Mouse (Mus musculus) erythroblast, embryonic 14.5 days (primary cell): ENCODE data around the gene Olfr455.

Experiments
- GATA1 ChIP-seq: IDR thresholded peaks from 2 replicates; pipeline ENCODE4 v1.6.1; 2012; ENCODE audit warnings: low read length, inconsistent platforms, mixed read lengths
- TAL1 ChIP-seq: IDR thresholded peaks from 3 replicates; pipeline ENCODE4 v1.6.1; 2012; ENCODE audit warnings: low read length, inconsistent platforms, mixed read lengths

- TF ChIP-seq TAL1 (no peak), GATA1 (no peak)
Measured at GRCm38 (mm10) chr6:42545451-42545885, 1.9 kb downstream of the Olfr455 start.
